16 mouse cellular contexts compared by ENCODE assay signal in the genomic region with DNA sequence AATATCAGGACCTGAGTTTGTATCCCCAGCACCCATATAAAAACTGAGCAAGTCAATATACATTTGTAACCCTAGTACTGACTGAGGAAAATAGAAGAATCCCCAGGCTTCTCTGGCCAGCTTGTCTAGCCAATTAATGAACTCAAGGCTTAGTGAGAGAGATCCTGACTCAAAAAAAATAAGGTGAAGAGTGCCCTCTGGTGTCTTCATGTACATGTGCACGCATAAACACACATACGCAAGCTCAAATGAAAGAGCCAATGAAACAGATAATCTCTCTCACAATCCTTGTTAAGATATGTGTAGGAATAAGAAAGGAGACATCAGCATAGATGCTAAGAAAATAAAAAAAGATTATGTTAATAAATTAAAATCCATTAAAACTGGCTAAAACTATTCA. TPM values are rescaled to one million over a fixed set of nuclear protein-coding genes. Genes with fewer than 3 reads are reported as not detected.
DNase-seq lines count a peak whose midpoint lies in the region; ATAC-seq and TF ChIP-seq lines count a peak whose summit lies in the region.
"Had no signal": no experiment of that assay in that cellular context is flagged by ENCODE, and none has a peak within 500 bp of the region (broad histone marks: within the 10 kb centered on the region; RNA-seq: fewer than 3 reads in every experiment).

No protein-coding gene starts in this region.

- H3K9me3 ChIP-seq in MEL (replicated peaks; ENCODE audit: insufficient read depth, low read length) = no peaks in the 10 kb centered on the region
- H3K9me3 ChIP-seq: forebrain, embryonic 10.5 days; heart, embryonic 12.5 days; liver, embryonic 15.5 days had no signal

- peak; percentile 47; the same call in 1 of the 2 replicates for ATAC-seq in megakaryocyte-erythroid progenitor cell, adult 5-6 weeks (replicated peaks; ENCODE audit: low FRiP score, low TSS enrichment, poor library complexity, severe bottlenecking)
- ATAC-seq: hindbrain, embryonic 16.5 days had no signal

- TF ChIP-seq EP300 in MEL (IDR thresholded peaks at IDR 0.05; ENCODE audit: low read depth in 1 of 2, low read length in 2 of 2) = no peak

- H3K27me3 ChIP-seq in liver, adult 2 months (ENCODE audit: control insufficient read depth, insufficient read depth, low read length) = no peaks in the 10 kb centered on the region
- no peaks in the 10 kb centered on the region; a peak in 1 of 4 replicates for H3K27me3 ChIP-seq in MEL (ENCODE audit: control insufficient read depth in 1 of 2, insufficient read depth in 2 of 2, low read length in 2 of 2)
- H3K27me3 ChIP-seq: liver, embryonic 15.5 days had no signal

- DNase-seq in gastrocnemius, adult 18-20 months (ENCODE audit: low spot score) = peak; percentile 9
- no peak for DNase-seq in gastrocnemius, postnatal 10 days
- peak; percentile 52 for DNase-seq in liver, adult 2 months (ENCODE audit: extremely low read depth, low read depth, low spot score)
- no peak for DNase-seq in liver
- peak; percentile 44 for DNase-seq in MEL (ENCODE audit: low read depth, low spot score)
- DNase-seq in cerebellum, adult 11 months = no peak
- no peak for DNase-seq in right cerebral cortex, postnatal 25 days
- DNase-seq: cerebellum, postnatal 14 days; layer of hippocampus, postnatal 36 days; thymus, adult 18-20 months had no signal

- WGBS in liver, adult 2 months = 75% methylated on average over 2 of the region's 2 CpGs

- H3K36me3 ChIP-seq in liver, adult 2 months (ENCODE audit: control insufficient read depth, insufficient read depth, low read length) = no peaks in the 10 kb centered on the region
- H3K36me3 ChIP-seq in MEL (ENCODE audit: control insufficient read depth in 1 of 2, insufficient read depth in 2 of 2, low read length in 2 of 2) = no peaks in the 10 kb centered on the region
- H3K36me3 ChIP-seq: forebrain, embryonic 10.5 days; heart, embryonic 12.5 days; liver, embryonic 15.5 days had no signal

- H3K4me3 ChIP-seq in liver, adult 2 months (ENCODE audit: insufficient read depth, low read depth, low read length) = no peak overlapping the region
- H3K4me3 ChIP-seq in MEL (ENCODE audit: control insufficient read depth in 1 of 2, insufficient read depth in 1 of 2, low read depth in 2 of 2, low read length in 2 of 2) = no peak overlapping the region
- H3K4me3 ChIP-seq: forebrain, embryonic 10.5 days; heart, embryonic 12.5 days; liver, embryonic 15.5 days had no signal

- H3K27ac ChIP-seq in liver, adult 2 months (replicated peaks; ENCODE audit: insufficient read depth, low read depth, low read length) = no peak overlapping the region
- no peak overlapping the region for H3K27ac ChIP-seq in MEL (ENCODE audit: control insufficient read depth, low read depth, low read length)
- H3K27ac ChIP-seq: forebrain, embryonic 10.5 days; liver, embryonic 15.5 days had no signal

- H3K4me1 ChIP-seq in liver, adult 2 months (ENCODE audit: control insufficient read depth, insufficient read depth, low read length) = no peaks in the 10 kb centered on the region
- no peaks in the 10 kb centered on the region for H3K4me1 ChIP-seq in MEL (ENCODE audit: control insufficient read depth in 1 of 2, insufficient read depth in 2 of 2, low read length in 2 of 2)
- H3K4me1 ChIP-seq: forebrain, embryonic 10.5 days; heart, embryonic 12.5 days; liver, embryonic 15.5 days had no signal

- no peak for TF ChIP-seq CTCF in liver, adult 2 months (IDR thresholded peaks at IDR 0.05; ENCODE audit: low read depth, low read length)
- TF ChIP-seq CTCF in MEL (IDR thresholded peaks at IDR 0.05 in 2 of 3, conservative IDR thresholded peaks at IDR 0.05 in 1 of 3; ENCODE audit: control insufficient read depth in 1 of 3, insufficient read depth in 1 of 3, low read depth in 2 of 3, low read length in 3 of 3, poor library complexity in 1 of 3, severe bottlenecking in 1 of 3) = peak in 1 of 3 experiments; percentile 66; a peak in 3 of 6 replicates

- TF ChIP-seq RAD21 in MEL (IDR thresholded peaks at IDR 0.05; ENCODE audit: low read depth, low read length) = peak; percentile 74

- no peaks in the 10 kb centered on the region for H3K79me2 ChIP-seq in liver, adult 2 months (ENCODE audit: control insufficient read depth, insufficient read depth, low read length)
- no peaks in the 10 kb centered on the region for H3K79me2 ChIP-seq in MEL (ENCODE audit: control insufficient read depth, insufficient read depth, low read length, poor library complexity)

- no peak overlapping the region for H3K9ac ChIP-seq in liver, adult 2 months (ENCODE audit: low read depth, low read length)
- H3K9ac ChIP-seq in MEL (ENCODE audit: control insufficient read depth, low read depth, low read length, poor library complexity, severe bottlenecking) = no peak overlapping the region
- H3K9ac ChIP-seq: heart, embryonic 12.5 days; liver, embryonic 15.5 days had no signal

- no peak for TF ChIP-seq POLR2A in liver, adult 2 months (IDR thresholded peaks at IDR 0.05; ENCODE audit: extremely low read depth, insufficient read depth, low read length)
- TF ChIP-seq POLR2A in MEL (IDR thresholded peaks at IDR 0.05; ENCODE audit: control insufficient read depth in 1 of 2, insufficient read depth in 1 of 2, low read depth in 1 of 2, low read length in 2 of 2, poor library complexity in 1 of 2) = no peak

TF ChIP-seq in MEL, 35 proteins besides CTCF, POLR2A, EP300 and RAD21:
- TF ChIP-seq SMC3 (IDR thresholded peaks at IDR 0.05; ENCODE audit: low read depth, low read length) (peak; percentile 78), ZC3H11A (IDR thresholded peaks at IDR 0.05; ENCODE audit: low read depth, low read length) (peak; percentile 79), MYC (IDR thresholded peaks at IDR 0.05; ENCODE audit: low read depth, low read length) (0 out of 2 replicates have a peak, but pooled peaks have one; percentile 32), ETS1 (IDR thresholded peaks at IDR 0.05; ENCODE audit: low read depth, low read length) (no peak), ELF1 (IDR thresholded peaks at IDR 0.05; ENCODE audit: low read depth, low read length) (no peak)

RNA-seq across cellular contexts. Expression of a gene that starts 5.1 kb away (rescaled TPM):
- total RNA-seq in gastrocnemius, adult 18-20 months (2021) = not detected
- total RNA-seq in gastrocnemius, postnatal 10 days (2021) = not detected
- not detected in 2 replicates for total RNA-seq in liver, adult 2 months (2014; rRNA removed)
- not detected in 2 replicates for polyA plus RNA-seq in liver, adult 2 months (2012; rRNA removed)
- not detected in 2 replicates for total RNA-seq in MEL (2012; rRNA removed)
- not detected for polyA plus RNA-seq in MEL (2012; ENCODE audit: insufficient read depth in 1 of 2, insufficient read length in 2 of 2, low read depth in 1 of 2, low replicate concordance in 2 of 2, missing spikeins in 1 of 2)
- total RNA-seq in megakaryocyte-erythroid progenitor cell, adult 5-6 weeks (2014; fragmentation: Nextera tagmentation) = not detected in 2 replicates
- total RNA-seq in megakaryocyte-erythroid progenitor cell, adult 5-6 weeks (2017) = not detected in 2 replicates
- total RNA-seq: adrenal gland, postnatal 4 days; layer of hippocampus, postnatal 36 days had no signal
- polyA plus RNA-seq: forebrain, embryonic 10.5 days; heart, embryonic 12.5 days; hindbrain, embryonic 16.5 days; liver, embryonic 15.5 days had no signal

RNA-seq across cellular contexts. Expression of a gene that starts 19.1 kb away (rescaled TPM):
- total RNA-seq in gastrocnemius, adult 18-20 months (2021) = not detected
- total RNA-seq in gastrocnemius, postnatal 10 days (2021) = under 1 TPM in 1 of 2 experiments, not detected in 1; 0.05 TPM
- not detected in 2 replicates for total RNA-seq in liver, adult 2 months (2014; rRNA removed)
- polyA plus RNA-seq in liver, adult 2 months (2012; rRNA removed) = not detected in 2 replicates
- total RNA-seq in MEL (2012; rRNA removed) = not detected in 2 replicates
- polyA plus RNA-seq in MEL (2012; ENCODE audit: insufficient read depth in 1 of 2, insufficient read length in 2 of 2, low read depth in 1 of 2, low replicate concordance in 2 of 2, missing spikeins in 1 of 2) = not detected
- total RNA-seq in megakaryocyte-erythroid progenitor cell, adult 5-6 weeks (2014; fragmentation: Nextera tagmentation) = 0.04 TPM in 1 of 2 replicates, not detected in the other
- total RNA-seq in megakaryocyte-erythroid progenitor cell, adult 5-6 weeks (2017) = not detected in 2 replicates
- polyA plus RNA-seq: heart, embryonic 12.5 days; liver, embryonic 15.5 days had no signal

RNA-seq across cellular contexts. Expression of a gene that starts 28.8 kb away (rescaled TPM):
- total RNA-seq in gastrocnemius, adult 18-20 months (2021) = 10 to 100 TPM in 1 of 2 experiments, 1 to 10 TPM in 1; 9.7 to 12.3 TPM
- 10 to 100 TPM; 21.2 to 25.1 TPM for total RNA-seq in gastrocnemius, postnatal 10 days (2021)
- total RNA-seq in liver, adult 2 months (2014; rRNA removed) = 12.9 and 15.5 TPM in 2 replicates
- polyA plus RNA-seq in liver, adult 2 months (2012; rRNA removed) = 11.2 and 12.8 TPM in 2 replicates
- 19.7 and 24.0 TPM in 2 replicates for total RNA-seq in MEL (2012; rRNA removed)
- polyA plus RNA-seq in MEL (2012; ENCODE audit: insufficient read depth in 1 of 2, insufficient read length in 2 of 2, low read depth in 1 of 2, low replicate concordance in 2 of 2, missing spikeins in 1 of 2) = 10 to 100 TPM in 1 of 2 experiments, not detected in 1; 27.9 TPM
- 37.5 and 56.0 TPM in 2 replicates for total RNA-seq in megakaryocyte-erythroid progenitor cell, adult 5-6 weeks (2014; fragmentation: Nextera tagmentation)
- total RNA-seq in megakaryocyte-erythroid progenitor cell, adult 5-6 weeks (2017) = 81.1 and 85.6 TPM in 2 replicates

RNA-seq across cellular contexts. Expression of a gene that starts 31.5 kb away (rescaled TPM):
- not detected for total RNA-seq in gastrocnemius, adult 18-20 months (2021)
- total RNA-seq in gastrocnemius, postnatal 10 days (2021) = not detected
- total RNA-seq in liver, adult 2 months (2014; rRNA removed) = not detected in 2 replicates
- polyA plus RNA-seq in liver, adult 2 months (2012; rRNA removed) = not detected in 2 replicates
- 0.04 TPM in 1 of 2 replicates, not detected in the other for total RNA-seq in MEL (2012; rRNA removed)
- polyA plus RNA-seq in MEL (2012; ENCODE audit: insufficient read depth in 1 of 2, insufficient read length in 2 of 2, low read depth in 1 of 2, low replicate concordance in 2 of 2, missing spikeins in 1 of 2) = not detected
- not detected in 2 replicates for total RNA-seq in megakaryocyte-erythroid progenitor cell, adult 5-6 weeks (2014; fragmentation: Nextera tagmentation)
- total RNA-seq in megakaryocyte-erythroid progenitor cell, adult 5-6 weeks (2017) = not detected in 2 replicates
- total RNA-seq: adrenal gland, postnatal 4 days had no signal
- polyA plus RNA-seq: forebrain, embryonic 10.5 days; heart, embryonic 12.5 days; liver, embryonic 15.5 days had no signal

RNA-seq across cellular contexts. Expression of a gene that starts 53.4 kb away (rescaled TPM):
- 10 to 100 TPM; 43.9 to 70.1 TPM for total RNA-seq in gastrocnemius, adult 18-20 months (2021)
- 100 to 1,000 TPM; 303 to 408 TPM for total RNA-seq in gastrocnemius, postnatal 10 days (2021)
- 27.1 and 47.0 TPM in 2 replicates for total RNA-seq in liver, adult 2 months (2014; rRNA removed)
- 71.9 and 78.9 TPM in 2 replicates for polyA plus RNA-seq in liver, adult 2 months (2012; rRNA removed)
- total RNA-seq in MEL (2012; rRNA removed) = not detected in 2 replicates
- not detected for polyA plus RNA-seq in MEL (2012; ENCODE audit: insufficient read depth in 1 of 2, insufficient read length in 2 of 2, low read depth in 1 of 2, low replicate concordance in 2 of 2, missing spikeins in 1 of 2)
- 5.3 TPM in 1 of 2 replicates, not detected in the other for total RNA-seq in megakaryocyte-erythroid progenitor cell, adult 5-6 weeks (2014; fragmentation: Nextera tagmentation)
- 0.50 and 2.4 TPM in 2 replicates for total RNA-seq in megakaryocyte-erythroid progenitor cell, adult 5-6 weeks (2017)

Comparison
In these comparisons a context has a peak if more than half of its experiments do, and no peak if none do; other contexts are left out.
1. DNase-seq: peak in gastrocnemius, adult 18-20 months (single experiment), liver, adult 2 months (single experiment) and MEL (single experiment); none in gastrocnemius, postnatal 10 days (single experiment), liver (single experiment), cerebellum, adult 11 months (single experiment) and right cerebral cortex, postnatal 25 days (single experiment).